Mouse (Mus musculus) myocyte (in vitro differentiated cells): ENCODE measurements at regions not wholly inside any gene's neighbourhood (a gene's known extent, or its start where the extent isn't known, plus 50 kb on each side); places are given as distances from the start of the nearest gene placed in this dataset.

ENCODE experiments used
- H3K27me3 ChIP-seq: one replicate; pipeline ENCODE4 v1.6.1; 2011; ENCODE audit not compliant: control insufficient read depth, insufficient read depth, insufficient read length
- H3K36me3 ChIP-seq: one replicate; pipeline ENCODE4 v1.6.1; 2011; ENCODE audit not compliant: control insufficient read depth, insufficient read depth
- H3K4me2 ChIP-seq: one replicate; pipeline ENCODE4 v1.6.1; 2011; ENCODE audit warnings: low read depth, control low read depth
- H3K4me3 ChIP-seq: one replicate; pipeline ENCODE4 v1.5.1; 2011; ENCODE audit warnings: mild to moderate bottlenecking, control low read depth, moderate library complexity
- H3K79me2 ChIP-seq: one replicate; pipeline ENCODE4 v1.6.1; 2011; ENCODE audit not compliant: control insufficient read depth, insufficient read depth
- H3ac ChIP-seq: one replicate; pipeline ENCODE4 v1.6.1; 2011; ENCODE audit not compliant: control insufficient read depth, insufficient read length
- CEBPB ChIP-seq: IDR thresholded peaks from 2 replicates; pipeline ENCODE4 v1.6.1; 2011; ENCODE audit warnings: mild to moderate bottlenecking, moderate library complexity; ENCODE audit not compliant: poor library complexity, insufficient read depth, severe bottlenecking
- E2F4 ChIP-seq: IDR thresholded peaks from one replicate; pipeline ENCODE4 v1.6.1; 2011; ENCODE audit warnings: mild to moderate bottlenecking, control low read depth, moderate library complexity; ENCODE audit not compliant: insufficient read depth
- MAX ChIP-seq: IDR thresholded peaks from one replicate; pipeline ENCODE4 v1.6.1; 2011; ENCODE audit warnings: low read depth, mild to moderate bottlenecking, control low read depth
- MYOD1 ChIP-seq, 3 experiments: IDR thresholded peaks; one replicate each; pipeline ENCODE4 v1.6.1; 2011; ENCODE audit warnings: control low read depth in 2 of 3, low read depth in 2 of 3, mild to moderate bottlenecking in 2 of 3, moderate library complexity in 1 of 3; ENCODE audit not compliant: insufficient read length in 2 of 3, control insufficient read depth in 1 of 3
- MYOG ChIP-seq, 3 experiments: IDR thresholded peaks; one replicate each; pipeline ENCODE4 v1.6.1; 2011; ENCODE audit warnings: control low read depth in 2 of 3, low read depth in 2 of 3, mild to moderate bottlenecking in 2 of 3; ENCODE audit not compliant: insufficient read length in 2 of 3, control insufficient read depth in 1 of 3, insufficient read depth in 1 of 3
- POLR2A ChIP-seq: IDR thresholded peaks from one replicate; pipeline ENCODE4 v1.6.1; 2011; ENCODE audit warnings: low read depth, mild to moderate bottlenecking, control low read depth, moderate library complexity; ENCODE audit not compliant: insufficient read length
- POLR2AphosphoS2 ChIP-seq: IDR thresholded peaks from one replicate; pipeline ENCODE4 v1.6.1; 2011; ENCODE audit warnings: low read depth, control low read depth; ENCODE audit not compliant: insufficient read length
- REST ChIP-seq: IDR thresholded peaks from one replicate; pipeline ENCODE4 v1.6.1; 2011; ENCODE audit warnings: mild to moderate bottlenecking, control low read depth, moderate library complexity; ENCODE audit not compliant: insufficient read depth, insufficient read length
- SRF ChIP-seq: IDR thresholded peaks from one replicate; pipeline ENCODE4 v1.6.1; 2011; ENCODE audit warnings: low read depth; ENCODE audit not compliant: control insufficient read depth, insufficient read length
- TCF12 ChIP-seq: IDR thresholded peaks from one replicate; pipeline ENCODE4 v1.6.1; 2011; ENCODE audit warnings: mild to moderate bottlenecking, control low read depth; ENCODE audit not compliant: poor library complexity, insufficient read depth, severe bottlenecking
- TCF3 ChIP-seq: IDR thresholded peaks from one replicate; pipeline ENCODE4 v1.6.1; 2011; ENCODE audit warnings: low read depth, control low read depth; ENCODE audit not compliant: insufficient read length
- USF1 ChIP-seq: IDR thresholded peaks from one replicate; pipeline ENCODE4 v1.6.1; 2011; ENCODE audit warnings: low read depth, mild to moderate bottlenecking, control low read depth, moderate library complexity

GRCm38 (mm10) chr9:34370686-34371398 lies 114.9 kb upstream of the Kirrel3 start:
- Histone ChIP-seq H3ac (no peak overlapping the region), H3K79me2 (no peaks in the 10 kb centered on the region), H3K27me3 (no peaks in the 10 kb centered on the region), H3K4me3 (no peak overlapping the region), H3K4me2 (no peak overlapping the region), H3K36me3 (no peaks in the 10 kb centered on the region)
- TF ChIP-seq TCF12 (no peak), TCF3 (no peak), REST (no peak), MYOG (IDR thresholded peaks at IDR 0.05; ENCODE audit: control insufficient read depth in 1 of 3, insufficient read depth in 1 of 3, insufficient read length in 2 of 3, low read depth in 2 of 3) (no peak), MAX (no peak), USF1 (no peak), SRF (no peak), POLR2A (no peak), MYOD1 (IDR thresholded peaks at IDR 0.05; ENCODE audit: control insufficient read depth in 1 of 3, insufficient read length in 2 of 3, low read depth in 2 of 3) (no peak), CEBPB (no peak), POLR2AphosphoS2 (no peak)

- no peaks in the 10 kb centered on the region for H3K79me2 ChIP-seq
- H3K4me2 ChIP-seq = no peak overlapping the region
- H3K27me3 ChIP-seq = no peaks in the 10 kb centered on the region
- H3K36me3 ChIP-seq = no peaks in the 10 kb centered on the region
- TF ChIP-seq MYOG (IDR thresholded peaks at IDR 0.05; ENCODE audit: control insufficient read depth in 1 of 3, insufficient read depth in 1 of 3, insufficient read length in 2 of 3, low read depth in 2 of 3) = no peak
- no peak for TF ChIP-seq TCF12
- TF ChIP-seq REST = no peak
- no peak for TF ChIP-seq MYOD1 (IDR thresholded peaks at IDR 0.05; ENCODE audit: control insufficient read depth in 1 of 3, insufficient read length in 2 of 3, low read depth in 2 of 3)
- no peak for TF ChIP-seq POLR2A
- no peak for TF ChIP-seq E2F4
- TF ChIP-seq TCF3 = no peak
- TF ChIP-seq USF1 = no peak
- TF ChIP-seq POLR2AphosphoS2 = no peak
- no peak for TF ChIP-seq SRF
- TF ChIP-seq MAX = no peak
- no peak for TF ChIP-seq CEBPB
- no peak overlapping the region for H3ac ChIP-seq
- no peak overlapping the region for H3K4me3 ChIP-seq
Observed at GRCm38 (mm10) chr9:34375187-34375586, 110.5 kb upstream of the Kirrel3 start.

DNA sequence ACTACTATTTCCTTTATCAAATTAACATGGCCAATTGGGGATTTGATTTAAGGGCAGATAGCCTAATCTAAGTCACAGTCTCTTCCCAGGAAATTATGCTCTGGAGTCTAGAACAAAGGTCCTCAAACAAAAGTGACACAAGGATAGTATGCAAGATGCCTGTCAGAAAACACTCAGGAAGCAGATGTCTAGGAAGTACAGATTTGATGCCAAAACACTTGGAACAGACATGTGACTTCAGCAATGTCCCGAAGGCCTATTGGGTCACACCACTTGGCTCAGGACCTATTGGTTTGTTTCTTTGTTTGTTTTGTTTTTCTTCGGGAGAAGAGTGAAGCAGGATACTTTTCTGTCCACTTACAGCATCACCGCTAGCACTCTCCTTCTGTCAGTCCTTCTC lies 105.7 kb upstream of the Kirrel3 start:
- no peak overlapping the region for H3ac ChIP-seq
- H3K27me3 ChIP-seq = no peaks in the 10 kb centered on the region
- no peaks in the 10 kb centered on the region for H3K79me2 ChIP-seq
- no peak overlapping the region for H3K4me3 ChIP-seq
- H3K36me3 ChIP-seq = no peaks in the 10 kb centered on the region
- TF ChIP-seq TCF12 = no peak
- no peak for TF ChIP-seq MYOD1 (IDR thresholded peaks at IDR 0.05; ENCODE audit: control insufficient read depth in 1 of 3, insufficient read length in 2 of 3, low read depth in 2 of 3)
- TF ChIP-seq MAX = no peak
- no peak for TF ChIP-seq MYOG (IDR thresholded peaks at IDR 0.05; ENCODE audit: control insufficient read depth in 1 of 3, insufficient read depth in 1 of 3, insufficient read length in 2 of 3, low read depth in 2 of 3)
- TF ChIP-seq POLR2AphosphoS2 = no peak
- no peak for TF ChIP-seq E2F4
- TF ChIP-seq TCF3 = no peak
- TF ChIP-seq USF1 = no peak
- TF ChIP-seq CEBPB = no peak
- no peak for TF ChIP-seq REST
- no peak for TF ChIP-seq POLR2A
- TF ChIP-seq SRF = no peak
- H3K4me2 ChIP-seq = no peak overlapping the region

- no peak overlapping the region for H3K4me2 ChIP-seq
Observed at GRCm38 (mm10) chr9:34381601-34382000, 104.1 kb upstream of the Kirrel3 start.

More at GRCm38 (mm10) chr9:34381601-34382000, 104.1 kb upstream of the Kirrel3 start:
- no peak overlapping the region for H3ac ChIP-seq
- H3K4me3 ChIP-seq = no peak overlapping the region
- no peak for TF ChIP-seq TCF3
- no peak for TF ChIP-seq REST
- TF ChIP-seq USF1 = no peak
- TF ChIP-seq CEBPB = no peak
- TF ChIP-seq TCF12 = no peak
- TF ChIP-seq MAX = no peak
- no peak for TF ChIP-seq POLR2A
- no peak for TF ChIP-seq SRF
- no peak for TF ChIP-seq MYOD1 (IDR thresholded peaks at IDR 0.05; ENCODE audit: control insufficient read depth in 1 of 3, insufficient read length in 2 of 3, low read depth in 2 of 3)
- TF ChIP-seq E2F4 = no peak
- no peak for TF ChIP-seq MYOG (IDR thresholded peaks at IDR 0.05; ENCODE audit: control insufficient read depth in 1 of 3, insufficient read depth in 1 of 3, insufficient read length in 2 of 3, low read depth in 2 of 3)
- no peak for TF ChIP-seq POLR2AphosphoS2
- no peaks in the 10 kb centered on the region for H3K36me3 ChIP-seq
- no peaks in the 10 kb centered on the region for H3K79me2 ChIP-seq
- no peaks in the 10 kb centered on the region for H3K27me3 ChIP-seq
